Mouse (Mus musculus): Measurements from ENCODE around the gene Neil1.

DNA sequence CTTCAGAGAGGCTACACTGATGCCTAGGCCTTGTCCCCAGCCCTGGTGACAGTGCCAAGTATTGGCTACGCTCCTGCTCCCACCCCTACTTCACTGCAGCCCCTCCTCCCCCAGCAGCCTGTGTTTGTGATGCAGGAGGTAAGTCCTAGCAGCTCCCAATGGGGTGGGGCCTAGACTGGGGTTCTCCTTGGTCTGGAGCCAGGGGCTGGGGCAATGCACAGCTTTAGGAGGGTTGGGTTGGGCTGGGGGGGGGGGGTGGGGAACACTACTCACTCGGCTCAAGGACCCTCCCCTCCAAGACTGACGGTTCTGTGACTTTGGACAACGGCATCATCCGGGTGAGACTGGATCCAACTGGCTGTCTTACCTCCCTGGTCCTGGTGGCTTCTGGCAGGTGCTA is 8.5 kb downstream of the Neil1 start:
- TF ChIP-seq CTCF (IDR thresholded peaks at IDR 0.05) = no peak
- no peak for TF ChIP-seq EP300 (IDR thresholded peaks at IDR 0.05)

All from lung, postnatal 0 days (tissue).